Mouse (Mus musculus) B cell, adult 2 months (primary cell): ENCODE measurements around the gene Akt1.

ENCODE experiments used
- DNase-seq, 2 experiments: peaks; one replicate each; pipeline ENCODE4 v3.0.0; 2022

The Akt1 gene

DNA sequence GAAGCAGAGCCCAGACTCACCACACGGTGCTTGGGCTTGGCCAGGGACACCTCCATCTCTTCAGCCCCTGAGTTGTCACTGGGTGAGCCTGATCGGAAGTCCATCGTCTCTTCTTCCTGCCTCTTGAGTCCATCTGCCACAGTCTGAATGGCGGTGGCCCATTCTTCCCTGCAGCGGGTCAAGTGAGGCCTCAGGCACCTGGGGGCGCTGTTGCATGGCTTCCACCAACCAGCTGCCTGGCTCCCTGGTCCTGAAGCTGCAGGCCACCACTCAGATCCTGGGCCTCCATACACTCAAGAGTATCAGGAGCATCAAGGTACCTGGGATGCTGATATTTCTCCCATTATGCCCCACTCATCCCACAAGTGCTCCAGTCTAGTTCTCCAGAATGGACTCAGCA is 15.6 kb downstream of the Akt1 start:
- peak; percentile 83 to 85 for DNase-seq

DNA sequence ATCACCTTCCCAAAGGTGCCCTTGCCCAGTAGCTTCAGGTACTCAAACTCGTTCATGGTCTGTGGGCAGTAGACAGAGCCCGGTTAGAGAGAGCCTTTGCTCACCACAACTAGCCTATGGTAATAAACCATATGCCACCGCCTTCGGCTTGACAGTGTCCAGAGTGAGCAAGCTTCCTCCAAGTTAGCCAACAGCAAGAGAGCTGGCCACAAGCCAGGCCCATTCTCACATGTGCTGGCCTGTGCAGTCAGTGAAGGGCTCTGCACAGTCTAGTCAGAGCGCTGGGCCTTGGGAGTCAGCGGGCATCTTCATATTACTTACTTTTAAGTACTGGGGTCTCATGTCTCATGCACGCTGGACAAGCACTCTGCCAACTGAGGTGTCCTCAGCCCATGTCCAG is 16.1 kb downstream of the Akt1 start:
- no peak for DNase-seq

DNA sequence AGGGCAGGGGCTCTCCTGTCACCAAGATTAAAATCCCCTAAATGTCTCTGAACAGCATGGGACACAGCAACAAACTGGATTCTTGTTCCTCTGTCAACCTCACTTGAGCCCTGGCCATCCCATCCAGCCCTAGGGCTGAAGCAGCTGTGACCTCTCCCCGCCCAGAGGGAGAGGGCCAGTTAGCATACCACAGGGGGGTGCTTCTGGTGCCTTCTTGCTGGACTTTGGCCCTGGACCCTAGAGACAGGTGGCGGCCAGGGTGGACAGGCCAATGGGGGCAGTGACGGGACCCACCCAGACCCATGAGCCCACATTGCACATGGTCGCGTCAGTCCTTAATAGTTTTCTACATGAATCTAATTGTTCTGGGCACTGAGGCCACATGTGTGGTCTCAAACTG is 20.6 kb downstream of the Akt1 start:
- DNase-seq, result no peak

DNA sequence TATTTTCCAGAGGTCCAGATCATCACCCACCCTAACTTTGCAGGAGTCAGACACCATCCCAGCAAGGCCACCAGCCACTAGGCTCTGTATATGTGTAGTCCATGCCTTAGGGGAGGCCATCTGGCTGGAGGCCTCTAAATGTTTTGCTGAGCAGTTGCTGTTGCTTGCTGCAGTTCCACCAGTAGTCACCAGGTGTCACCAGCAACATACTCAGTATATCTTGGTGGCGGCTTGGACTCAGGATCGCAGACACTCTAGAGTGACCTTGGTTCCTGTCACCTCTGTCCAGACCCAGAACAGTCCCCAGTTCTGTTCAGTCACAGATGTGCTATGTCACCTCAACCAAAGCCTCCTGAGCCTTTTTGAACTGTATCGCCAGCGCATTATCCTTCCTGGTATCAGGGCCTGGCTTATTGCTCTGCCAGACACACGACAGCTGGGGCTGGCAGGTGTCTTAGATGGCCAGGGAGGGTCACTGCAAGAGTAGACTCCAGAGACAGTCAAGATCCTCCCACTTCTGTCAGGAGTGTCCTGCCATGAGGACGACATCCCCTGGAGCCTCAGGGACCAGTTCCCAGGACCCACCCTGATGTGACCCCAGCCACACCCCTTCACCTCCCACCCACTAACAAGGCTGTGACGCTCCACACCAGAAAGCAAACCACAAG is 21.4 kb downstream of the Akt1 start:
- DNase-seq, result peak; percentile 85

DNA sequence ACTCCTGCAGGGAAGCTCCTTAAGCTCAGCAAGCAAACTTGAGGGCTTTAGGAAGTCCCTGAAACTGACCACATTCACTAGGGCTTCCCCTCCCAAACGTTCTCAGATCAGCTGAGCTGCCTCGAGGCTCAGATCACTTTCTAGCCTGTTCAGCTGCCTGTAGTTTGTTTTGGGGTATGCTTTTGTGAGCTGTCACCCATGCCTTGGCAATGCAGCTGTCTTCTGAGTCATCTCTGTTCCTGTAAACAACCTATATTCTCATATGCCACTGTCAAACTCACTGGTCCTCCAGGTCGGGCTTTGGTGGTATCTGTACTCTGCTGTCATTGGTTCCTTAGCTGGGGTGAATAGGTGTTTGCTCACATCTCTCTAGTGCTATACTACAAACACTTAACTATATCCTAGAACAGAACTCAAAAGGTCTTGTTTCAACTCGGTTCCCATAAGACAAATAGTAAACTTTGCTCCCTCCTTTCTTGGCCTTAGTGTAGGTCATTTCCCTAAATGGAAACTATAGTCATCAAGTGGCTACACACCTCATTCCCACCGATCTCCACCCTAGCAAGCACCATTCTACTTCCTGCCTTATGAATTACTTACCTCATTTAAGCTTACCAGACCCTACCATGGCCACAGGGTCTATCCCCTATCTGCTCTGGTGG is 22.8 kb downstream of the Akt1 start:
- no peak for DNase-seq

DNA sequence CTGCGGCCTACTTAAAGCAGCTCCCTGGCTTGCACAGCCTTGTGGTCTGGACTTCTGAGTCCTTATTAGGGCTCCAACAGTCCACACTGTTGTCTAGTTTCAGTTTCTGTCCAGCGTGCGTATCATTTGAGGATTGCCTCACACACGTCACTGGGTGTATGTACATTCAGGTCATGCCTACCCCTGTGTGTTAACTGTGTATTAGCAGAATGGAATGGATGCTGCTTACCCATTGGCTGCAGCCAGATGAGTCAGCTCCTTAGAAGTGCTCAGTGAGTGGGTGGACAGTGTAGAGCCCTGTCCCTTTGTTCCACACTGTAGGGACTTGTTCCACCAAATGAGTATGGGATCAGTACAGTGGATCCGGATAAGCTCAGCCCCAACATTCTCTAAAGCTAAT is 26.6 kb downstream of the Akt1 start:
- DNase-seq, result no peak

DNA sequence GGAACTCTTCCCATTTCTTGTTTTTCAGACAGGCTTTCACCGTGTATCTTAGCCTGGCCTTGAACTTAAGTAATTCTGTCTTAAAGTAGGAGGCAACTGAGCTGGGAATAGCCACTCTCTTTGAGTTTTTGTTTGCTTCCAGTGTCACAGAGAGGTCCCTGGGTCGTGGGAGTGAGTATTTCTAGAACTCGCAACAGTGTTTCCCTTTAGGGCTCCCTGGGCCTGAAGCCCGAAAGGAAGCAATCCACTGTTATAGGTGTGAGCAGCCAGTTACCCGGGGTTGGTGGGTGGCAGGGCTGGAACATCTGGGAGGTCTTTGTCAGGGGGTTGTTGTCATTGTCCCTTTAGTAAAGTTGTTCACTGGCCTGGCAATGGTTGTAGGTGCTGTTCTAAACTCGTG is 28.5 kb downstream of the Akt1 start:
- no peak for DNase-seq

DNA sequence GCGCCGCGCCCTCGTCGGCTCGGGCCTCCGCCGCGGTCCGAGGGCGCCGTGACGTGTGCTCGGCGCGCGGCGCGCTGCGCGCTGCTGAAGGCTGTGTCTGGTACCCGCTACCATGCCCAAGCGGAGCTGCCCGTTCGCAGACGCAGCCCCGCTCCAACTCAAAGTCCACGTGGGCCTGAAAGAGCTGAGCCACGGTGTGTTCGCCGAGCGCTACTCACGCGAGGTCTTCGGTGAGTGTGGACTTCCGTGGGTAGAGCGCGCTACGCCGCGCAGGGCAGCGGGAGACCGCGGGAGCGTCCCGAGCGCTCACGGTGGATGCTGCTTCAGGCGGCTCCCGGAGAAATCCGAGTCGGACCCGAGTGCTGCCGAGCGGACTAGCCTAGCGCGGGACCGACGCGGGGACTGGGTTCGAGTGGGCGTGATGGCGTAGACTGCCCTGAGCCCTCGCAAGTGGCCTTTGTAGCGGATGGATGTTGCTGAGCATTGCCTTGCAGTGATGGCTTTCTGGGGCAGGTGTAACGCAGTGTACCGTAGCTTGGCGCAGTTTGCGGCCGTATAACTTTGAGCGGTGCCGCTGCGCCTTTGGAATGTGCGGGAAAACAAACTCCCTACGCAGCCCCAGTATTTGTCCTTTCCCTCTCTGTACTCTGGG is 29.7 kb downstream of the Akt1 start:
- DNase-seq, result no peak

DNA sequence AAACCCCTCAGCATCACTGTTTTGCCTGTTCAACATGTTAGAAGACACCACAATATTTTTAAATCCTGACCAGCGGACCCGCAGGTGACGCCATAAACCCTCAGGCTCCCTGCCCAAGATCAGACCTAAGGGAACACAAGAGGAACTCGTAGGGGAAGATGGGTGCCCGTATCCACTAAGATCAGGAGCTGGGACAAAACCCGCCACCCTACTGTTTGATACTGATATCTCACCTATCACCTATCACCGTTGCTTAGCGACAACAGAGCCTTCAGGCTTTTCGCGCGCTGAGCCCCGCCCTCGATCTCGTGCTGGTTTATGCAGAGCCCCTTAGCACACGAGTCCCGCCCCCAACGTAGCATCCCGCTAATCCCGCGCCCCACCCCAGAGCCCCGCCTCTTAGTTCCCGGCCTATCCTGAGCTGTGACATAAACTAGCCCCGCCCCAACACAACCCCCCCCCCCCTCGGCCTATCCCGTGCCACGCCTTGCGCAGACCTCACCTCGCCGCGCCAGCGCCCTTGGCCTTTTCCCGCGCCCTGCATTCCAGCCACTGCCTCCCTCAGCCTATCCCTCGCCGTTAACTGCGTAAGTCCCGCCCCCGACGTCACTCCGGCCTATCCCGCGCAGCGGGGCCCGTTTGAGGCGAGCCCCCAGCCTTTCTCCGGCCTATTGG is 30.4 kb downstream of the Akt1 start, which contains the start of gene Siva1:
Gene Siva1, plus strand, starts transcription at position 500 of the 675 bp plus-strand sequence.
- peak; percentile 98 for DNase-seq

DNA sequence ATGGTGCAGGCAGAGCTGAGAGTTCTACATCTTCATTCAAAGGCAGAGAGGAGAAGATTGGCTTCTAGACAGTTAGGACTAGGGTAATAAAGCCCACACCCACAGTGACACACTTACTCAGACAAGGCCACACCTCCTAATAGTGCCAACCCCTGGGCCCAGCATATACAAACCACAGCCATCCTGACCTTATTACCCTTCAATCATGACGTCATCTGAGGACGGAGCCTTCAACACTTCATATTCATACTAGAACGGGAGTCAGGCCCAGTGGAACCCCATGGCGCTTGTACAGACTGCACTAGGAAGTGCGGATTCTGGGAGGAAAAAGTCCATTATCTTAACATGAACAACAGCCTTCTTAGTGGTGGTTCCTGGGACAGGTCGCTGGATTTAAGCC is 31.6 kb downstream of the Akt1 start:
- DNase-seq, result no peak

DNA sequence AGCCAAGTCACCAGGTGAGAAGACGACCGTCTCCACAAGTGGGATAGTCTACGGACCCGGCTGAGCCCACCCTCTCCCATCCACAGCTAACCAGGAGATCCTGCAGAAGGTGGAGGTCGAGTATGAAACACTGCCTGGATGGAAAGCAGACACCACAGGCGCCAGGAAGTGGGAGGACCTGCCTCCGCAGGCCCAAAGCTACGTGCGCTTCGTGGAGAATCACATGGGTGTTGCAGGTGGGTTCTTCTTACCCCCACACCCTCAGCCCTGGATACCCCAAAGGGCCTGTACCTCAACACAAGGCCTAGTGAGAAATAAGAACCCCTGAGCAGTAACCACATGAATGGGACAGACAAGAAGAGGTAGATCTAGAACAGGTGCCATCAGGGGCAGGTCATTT is 35.2 kb downstream of the Akt1 start:
- no peak for DNase-seq

DNA sequence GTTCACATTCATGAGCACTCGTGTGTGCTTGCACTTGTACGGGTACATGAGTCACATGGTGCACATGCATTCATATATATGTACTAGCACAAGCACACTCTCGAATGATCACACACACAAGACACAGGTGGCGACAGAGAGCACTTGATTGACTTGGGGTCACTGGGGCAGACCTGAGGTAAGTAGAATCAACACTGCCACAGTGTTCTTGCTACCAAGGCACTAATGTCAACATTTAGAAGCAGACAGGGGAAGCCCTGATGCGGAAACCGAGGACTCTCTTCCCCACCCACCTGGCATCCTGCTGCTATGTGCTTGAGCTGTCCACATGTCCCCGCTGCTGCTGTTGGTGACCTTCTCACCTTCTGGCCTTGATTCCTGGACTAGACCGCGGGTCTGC is 41.0 kb downstream of the Akt1 start:
- DNase-seq, result peak; percentile 57 to 58

DNA sequence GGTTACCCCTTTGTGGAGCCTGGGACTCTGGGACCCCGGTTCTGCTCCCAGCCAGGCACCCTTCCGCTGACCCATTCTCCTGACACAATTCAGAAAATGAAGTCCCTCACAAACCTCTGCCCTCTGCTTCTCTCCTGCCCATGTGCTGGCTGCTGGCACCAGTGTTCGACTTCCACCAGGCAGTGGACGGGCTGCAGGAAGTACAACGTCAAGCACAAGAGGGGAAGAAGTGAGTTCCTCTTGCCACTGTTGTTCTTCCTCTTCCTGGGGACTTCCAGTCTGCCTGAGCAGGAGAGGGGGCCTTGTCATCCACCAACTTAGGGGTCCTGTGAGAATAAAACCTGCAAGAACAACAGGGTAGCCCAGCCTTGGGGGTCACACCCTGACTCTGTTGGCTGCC is 41.8 kb downstream of the Akt1 start:
- peak; percentile 60 for DNase-seq

DNA sequence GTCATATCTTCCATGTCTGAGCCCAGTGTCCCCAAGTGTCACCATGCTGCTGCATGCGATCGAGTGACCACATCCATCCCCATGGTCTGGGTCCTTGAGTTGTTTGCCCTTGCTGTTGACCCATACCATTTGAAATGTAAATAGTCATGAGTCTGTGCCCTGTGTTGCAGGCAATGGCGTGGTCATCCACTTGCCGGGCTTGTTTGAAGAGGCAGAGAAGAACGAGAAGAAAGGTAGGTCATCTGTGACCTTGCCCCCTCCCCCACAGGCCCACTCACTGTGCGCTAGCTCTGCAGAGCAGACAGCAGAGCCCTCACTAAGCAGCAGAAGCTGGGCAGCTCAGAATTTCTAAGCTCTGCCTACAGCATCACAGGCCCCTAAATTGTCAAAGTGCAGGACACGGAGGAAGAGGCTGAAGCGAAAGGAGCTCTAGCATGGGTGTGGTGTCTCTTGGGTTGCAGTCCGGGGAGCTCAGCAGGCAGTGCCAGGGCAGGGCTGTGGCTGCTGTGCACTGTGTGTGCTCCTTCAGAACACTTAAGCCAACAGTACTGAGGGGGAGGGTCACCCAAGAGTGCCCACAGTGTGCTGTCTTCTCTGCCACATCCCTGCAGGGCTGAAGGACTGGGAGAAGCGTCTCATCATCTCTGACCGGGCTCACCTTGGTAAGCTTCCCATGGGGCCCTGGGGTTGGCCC is 42.5 kb downstream of the Akt1 start:
- DNase-seq, result peak in 1 of 2 experiments; percentile 16

DNA sequence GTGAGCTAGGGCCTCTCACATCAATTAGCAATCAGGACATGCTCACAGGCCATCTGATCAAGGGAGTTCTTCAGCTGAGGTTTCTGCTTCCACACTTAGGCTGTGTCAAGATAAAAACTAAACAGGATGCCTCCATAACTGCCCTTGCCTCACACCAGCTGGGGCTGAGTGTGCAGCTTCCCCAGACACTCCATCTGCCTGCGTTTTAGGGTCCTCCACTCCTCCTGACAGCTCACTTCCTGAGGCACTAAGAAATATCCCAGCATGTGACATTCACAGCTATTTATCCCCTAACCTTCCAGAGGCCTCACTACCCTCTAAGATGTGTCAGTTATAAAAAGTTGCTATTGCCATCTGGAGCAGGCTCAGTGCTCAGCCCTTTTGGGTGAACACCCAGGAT is 43.2 kb downstream of the Akt1 start:
- no peak for DNase-seq

DNA sequence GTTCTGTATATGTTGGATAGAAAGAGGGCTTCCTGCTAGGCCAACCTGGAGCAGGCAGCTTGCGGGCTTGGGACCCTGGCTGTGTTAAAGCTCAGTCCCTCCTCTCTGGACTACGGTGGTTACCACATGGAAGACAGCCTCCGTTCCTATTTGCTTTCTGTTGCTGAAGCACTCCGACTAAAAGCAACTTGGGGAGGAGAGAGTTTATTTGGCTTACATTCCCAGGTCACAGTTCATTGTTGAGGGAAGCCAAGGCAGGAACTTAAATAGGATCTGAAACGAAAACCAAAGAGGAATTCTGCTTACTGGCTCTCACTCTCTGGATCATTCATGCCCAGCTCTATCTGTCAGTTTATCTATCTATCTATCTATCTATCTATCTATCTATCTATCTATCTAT is 43.9 kb downstream of the Akt1 start:
- DNase-seq, result no peak

DNA sequence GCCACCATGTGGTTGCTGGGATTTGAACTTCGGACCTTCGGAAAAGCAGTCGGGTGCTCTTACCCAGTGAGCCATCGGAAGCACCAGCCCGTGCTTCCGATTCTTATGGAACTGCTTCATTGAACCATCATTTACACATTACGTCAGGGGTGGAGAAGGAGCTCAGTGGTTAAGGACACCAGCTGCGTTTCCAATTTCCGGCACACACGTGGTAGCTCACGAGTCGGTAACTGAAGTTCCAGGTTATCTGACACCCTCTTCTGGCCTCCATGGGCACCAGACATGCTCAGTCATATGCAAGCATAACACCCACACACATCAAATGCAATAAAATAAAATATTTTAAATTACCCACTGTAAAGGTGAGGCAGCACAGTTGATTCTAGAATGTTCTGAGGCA is 44.7 kb downstream of the Akt1 start:
- DNase-seq, result no peak

DNA sequence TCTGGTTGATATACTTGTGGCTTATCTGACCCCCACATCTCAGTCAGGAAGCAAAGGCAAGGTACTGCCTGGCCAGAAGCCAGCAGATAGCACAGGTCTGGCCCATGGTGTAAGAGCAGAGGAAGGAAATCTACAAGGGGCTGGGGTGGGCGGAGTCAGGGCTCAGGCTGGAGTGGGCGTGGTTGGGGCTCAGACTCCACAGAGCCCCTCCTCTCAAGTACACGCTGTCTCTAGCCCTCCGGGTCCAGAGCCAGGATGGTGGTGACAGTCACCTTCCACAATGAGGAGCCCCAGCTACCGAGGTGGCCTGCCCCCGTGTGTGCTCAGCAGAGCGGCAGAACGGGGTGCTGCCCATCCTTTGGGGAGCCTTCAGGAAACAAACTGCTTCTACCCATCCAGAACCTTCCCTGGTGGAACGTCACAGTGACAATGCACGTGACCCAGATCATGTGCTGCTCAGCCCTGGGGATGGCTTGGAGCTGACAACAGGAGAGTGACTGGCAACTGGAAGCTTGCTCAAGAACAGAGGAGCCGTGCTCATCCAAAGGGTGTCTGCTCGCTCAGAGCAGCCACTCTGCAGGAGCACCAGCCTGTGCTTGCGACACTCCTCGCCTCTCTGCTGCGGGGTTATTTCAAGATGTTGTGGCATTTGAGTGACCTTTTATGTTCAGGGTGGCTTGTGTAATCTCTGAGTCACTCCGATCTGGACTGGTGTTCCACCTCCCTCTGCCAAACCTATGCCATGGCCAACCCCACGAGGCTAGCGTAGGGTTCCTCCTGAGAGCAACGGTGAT is 45.6 kb downstream of the Akt1 start:
- DNase-seq, result peak; percentile 68 to 72

DNA sequence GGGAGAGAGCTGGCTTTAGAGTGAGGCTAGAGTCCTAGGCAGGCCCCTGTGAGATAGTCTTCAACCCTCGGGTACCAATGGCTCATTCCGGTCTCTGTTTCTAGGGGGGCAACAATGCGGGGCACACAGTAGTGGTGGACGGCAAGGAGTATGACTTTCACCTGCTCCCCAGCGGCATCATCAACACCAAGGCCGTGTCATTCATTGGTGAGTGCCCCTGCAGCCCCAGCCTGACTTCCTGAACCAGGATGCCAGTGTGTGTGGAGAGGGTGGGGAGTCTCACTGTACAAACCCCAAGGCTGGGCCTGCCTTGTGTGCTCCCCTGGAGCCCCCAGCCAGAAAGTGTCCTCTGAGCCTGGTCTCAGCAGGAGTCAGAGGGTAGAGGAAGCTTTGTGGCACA is 46.5 kb downstream of the Akt1 start:
- DNase-seq, result peak; percentile 24 to 25

DNA sequence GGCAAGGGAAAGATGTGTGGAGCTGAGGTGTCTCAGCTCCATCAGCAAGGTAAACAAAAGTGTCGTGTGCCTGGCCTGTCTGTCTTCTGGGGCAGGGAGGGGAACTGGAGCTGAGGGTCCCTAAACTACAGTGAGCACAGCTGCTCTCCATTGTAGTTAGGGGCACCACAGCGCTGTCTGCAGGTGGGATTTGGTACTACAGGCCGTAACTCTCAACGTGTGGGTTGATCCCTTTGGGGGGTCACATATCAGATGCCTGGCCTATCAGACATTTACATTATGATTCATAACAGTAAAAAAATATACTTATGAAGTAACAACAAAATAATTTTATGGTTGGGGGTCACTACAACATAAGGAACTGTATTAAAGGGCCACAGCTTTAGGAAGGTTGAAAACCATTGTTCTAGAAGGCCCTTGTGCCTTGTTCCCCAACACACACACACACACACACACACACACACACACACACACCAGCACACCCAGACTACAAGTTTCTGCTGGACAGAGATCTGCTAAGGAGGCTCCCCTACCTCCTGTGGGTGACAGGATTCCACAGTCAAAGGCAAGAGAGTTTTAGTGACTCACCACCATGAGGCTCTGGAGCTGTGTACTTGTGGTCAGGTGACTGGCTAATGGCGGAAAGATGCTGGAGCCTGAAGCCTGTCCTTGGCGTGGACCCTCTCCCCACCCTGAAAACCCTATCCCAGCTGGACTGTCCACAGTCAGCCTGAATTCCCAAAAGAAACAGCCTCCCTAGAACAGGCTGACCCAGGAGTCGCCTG is 47.4 kb downstream of the Akt1 start:
- DNase-seq, result peak; percentile 43 to 45

DNA sequence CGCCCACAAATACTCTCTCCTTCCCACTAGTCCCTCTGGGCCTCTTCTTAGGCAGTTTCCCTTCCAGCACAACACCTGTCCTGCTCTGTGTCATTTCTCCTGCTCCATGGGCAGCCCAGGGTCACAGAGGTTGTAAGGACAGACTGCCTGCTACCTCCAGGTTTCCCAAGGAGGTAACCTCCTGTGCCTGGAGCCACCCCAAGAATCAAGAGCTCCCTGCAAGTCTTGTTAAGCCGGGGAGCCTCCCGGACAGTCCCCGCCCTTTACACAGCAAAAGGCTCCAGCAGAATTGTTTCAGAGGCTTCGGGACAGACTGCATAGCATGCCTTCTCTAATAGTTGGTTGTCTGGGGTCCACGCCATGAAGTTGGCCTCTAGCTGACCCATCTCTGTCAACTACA is 48.2 kb downstream of the Akt1 start:
- no peak for DNase-seq
